Mouse (Mus musculus) cerebellum, adult 9-10 months (tissue): ENCODE measurements around the gene Nutm1.
A peak's percentile ranks its signal among the peaks of the same experiment; 100 is the strongest.
"Not testable (repeated sequence)": the region's sequence is repeated elsewhere in the genome, so short reads cannot be mapped to it uniquely, and the experiment has no call there.

ENCODE experiments used
- DNase-seq: peaks from one replicate; pipeline ENCODE4 v3.0.0; 2022

Nutm1 gene

GRCm38 (mm10) chr2:112259241-112259962 lies at the start of gene Nutm1:
Gene Nutm1, minus strand, starts transcription at chr2:112259291.
- DNase-seq: no peak

- peak; percentile 21 for DNase-seq
Measured at GRCm38 (mm10) chr2:112308671-112309070, 49.6 kb upstream of the Nutm1 start.

- no peak for DNase-seq
Measured at GRCm38 (mm10) chr2:112298221-112298620, 39.1 kb upstream of the Nutm1 start.

- DNase-seq: no peak
Measured at GRCm38 (mm10) chr2:112296211-112296610, 37.1 kb upstream of the Nutm1 start.

GRCm38 (mm10) chr2:112292823-112293222 lies 33.7 kb upstream of the Nutm1 start:
- DNase-seq: peak; percentile 60

- no peak for DNase-seq
Measured at GRCm38 (mm10) chr2:112289507-112289906, 30.4 kb upstream of the Nutm1 start.

GRCm38 (mm10) chr2:112287059-112287458 lies 28.0 kb upstream of the Nutm1 start:
- DNase-seq: no peak

- not testable (repeated sequence) for DNase-seq
Measured at GRCm38 (mm10) chr2:112286062-112286461, 27.0 kb upstream of the Nutm1 start.

- no peak for DNase-seq
Measured at GRCm38 (mm10) chr2:112285031-112285390, 25.9 kb upstream of the Nutm1 start.

GRCm38 (mm10) chr2:112284363-112285030 lies 25.4 kb upstream of the Nutm1 start:
- DNase-seq: no peak

GRCm38 (mm10) chr2:112282846-112283245 lies 23.8 kb upstream of the Nutm1 start:
- DNase-seq: no peak

GRCm38 (mm10) chr2:112276870-112277269 lies 17.8 kb upstream of the Nutm1 start:
- DNase-seq: no peak

GRCm38 (mm10) chr2:112273474-112273873 lies 14.4 kb upstream of the Nutm1 start:
- DNase-seq: no peak

- no peak for DNase-seq
Measured at GRCm38 (mm10) chr2:112272909-112273308, 13.8 kb upstream of the Nutm1 start.

- no peak for DNase-seq
Measured at GRCm38 (mm10) chr2:112270011-112270410, 10.9 kb upstream of the Nutm1 start.

- DNase-seq: no peak
Measured at GRCm38 (mm10) chr2:112267547-112268269, 8.6 kb upstream of the Nutm1 start.

- peak; percentile 59 for DNase-seq
Measured at GRCm38 (mm10) chr2:112266780-112267179, 7.7 kb upstream of the Nutm1 start.

GRCm38 (mm10) chr2:112266242-112266592 lies 7.1 kb upstream of the Nutm1 start, which contains the start of gene Gm21985:
Gene Gm21985, plus strand, starts transcription at chr2:112266314.
- peak; percentile 77 for DNase-seq

- peak; percentile 94 for DNase-seq
Measured at GRCm38 (mm10) chr2:112265448-112266241, 6.6 kb upstream of the Nutm1 start, which contains the start of gene Slc12a6. Gene Slc12a6, plus strand, starts transcription at chr2:112265825.

GRCm38 (mm10) chr2:112264364-112264763 lies 5.3 kb upstream of the Nutm1 start:
- peak; percentile 57 for DNase-seq

GRCm38 (mm10) chr2:112262779-112263295 lies 3.7 kb upstream of the Nutm1 start:
- DNase-seq: peak; percentile 45
